Mouse (Mus musculus) ES-E14 (cell line): ENCODE measurements around the gene Cdkn2d. TPM values are rescaled to one million over a fixed set of nuclear protein-coding genes. Genes with fewer than 3 reads are reported as not detected.

ENCODE experiments used
- DNase-seq: peaks from one replicate; pipeline ENCODE4 v3.0.0-alpha.2; 2013; ENCODE audit warnings: low read depth, low spot score
- H3K27ac ChIP-seq: 2 replicates; pipeline ENCODE4 v1.5.1; 2012; ENCODE audit warnings: low read depth, mild to moderate bottlenecking, low read length, moderate library complexity, mixed read lengths; ENCODE audit not compliant: poor library complexity, insufficient read depth, severe bottlenecking
- H3K36me3 ChIP-seq: 2 replicates; pipeline ENCODE4 v1.6.1; 2012; ENCODE audit warnings: mild to moderate bottlenecking, low read length, moderate library complexity, mixed read lengths; ENCODE audit not compliant: control insufficient read depth, poor library complexity, insufficient read depth, severe bottlenecking
- H3K4me1 ChIP-seq, 2 experiments: fragments of 150-350 bp in 1 of 2; sonication (generic) in 1 of 2; 2 replicates each; pipeline ENCODE4 v1.6.1; 2012; ENCODE audit warnings: low read length in 2 of 2, mild to moderate bottlenecking in 1 of 2, mixed read lengths in 1 of 2; ENCODE audit not compliant: control insufficient read depth in 2 of 2, insufficient read depth in 2 of 2, poor library complexity in 1 of 2
- H3K4me3 ChIP-seq, 2 experiments: fragments of 150-350 bp in 1 of 2; sonication (generic) in 1 of 2; 2 replicates each; pipeline ENCODE4 v1.5.1; 2012; ENCODE audit warnings: low read length in 2 of 2, low read depth in 1 of 2, mild to moderate bottlenecking in 1 of 2, mixed read lengths in 1 of 2; ENCODE audit not compliant: insufficient read depth in 1 of 2, poor library complexity in 1 of 2, severe bottlenecking in 1 of 2
- H3K9ac ChIP-seq: 2 replicates; pipeline ENCODE4 v1.6.1; 2012; ENCODE audit warnings: low read depth, mild to moderate bottlenecking, low read length, mixed read lengths; ENCODE audit not compliant: poor library complexity, insufficient read depth, severe bottlenecking
- H3K9me3 ChIP-seq: fragments of 150-350 bp; sonication (generic); 2 replicates; pipeline ENCODE4 v1.6.1; 2012; ENCODE audit warnings: low read depth, mild to moderate bottlenecking, low read length; ENCODE audit not compliant: control insufficient read depth, insufficient read depth
- CHD2 ChIP-seq: IDR thresholded peaks from 2 replicates; pipeline ENCODE4 v1.6.1; 2014; ENCODE audit warnings: mild to moderate bottlenecking, low read depth, low read length, inconsistent platforms
- HCFC1 ChIP-seq: IDR thresholded peaks from 2 replicates; pipeline ENCODE4 v1.6.1; 2012; ENCODE audit warnings: low read length, inconsistent platforms, borderline replicate concordance; ENCODE audit not compliant: insufficient read depth
- MAFK ChIP-seq: IDR thresholded peaks from 2 replicates; pipeline ENCODE4 v1.6.1; 2014; ENCODE audit warnings: mild to moderate bottlenecking, low read depth, low read length, inconsistent platforms; ENCODE audit not compliant: insufficient read depth
- ZC3H11A ChIP-seq: IDR thresholded peaks from 2 replicates; pipeline ENCODE4 v1.6.1; 2012; ENCODE audit warnings: low read depth, mild to moderate bottlenecking, inconsistent platforms, low read length, borderline replicate concordance
- ZNF384 ChIP-seq: IDR thresholded peaks from 2 replicates; pipeline ENCODE4 v1.6.1; 2012; ENCODE audit warnings: low read depth, low read length, inconsistent platforms
- in situ Hi-C, 2 experiments: fragments of 600-800 bp; cut with MboI; formaldehyde crosslinking; loops; one replicate each; pipeline ENCODE4 v1.15.1; 2025; ENCODE audit warnings: low sequenced_read_pairs in 2 of 2, inconsistent platforms in 1 of 2; ENCODE audit not compliant: unreplicated experiment in 2 of 2
- total RNA-seq: library from RNA; depleted of rRNA; stranded (reverse); fragments of 300-350 nt; gene quantifications from 2 replicates; pipeline ENCODE4 v1.2.3, GENCODE M21; 2012

Gene Cdkn2d
- total RNA-seq, 1 experiment: 12.7 TPM

- in situ Hi-C loops: no loop called here
- no peak for TF ChIP-seq CHD2
- no peak for DNase-seq
These were observed 2.5 kb downstream of the Cdkn2d start for GRCm38 (mm10) chr9:21288404-21289336.

DNA sequence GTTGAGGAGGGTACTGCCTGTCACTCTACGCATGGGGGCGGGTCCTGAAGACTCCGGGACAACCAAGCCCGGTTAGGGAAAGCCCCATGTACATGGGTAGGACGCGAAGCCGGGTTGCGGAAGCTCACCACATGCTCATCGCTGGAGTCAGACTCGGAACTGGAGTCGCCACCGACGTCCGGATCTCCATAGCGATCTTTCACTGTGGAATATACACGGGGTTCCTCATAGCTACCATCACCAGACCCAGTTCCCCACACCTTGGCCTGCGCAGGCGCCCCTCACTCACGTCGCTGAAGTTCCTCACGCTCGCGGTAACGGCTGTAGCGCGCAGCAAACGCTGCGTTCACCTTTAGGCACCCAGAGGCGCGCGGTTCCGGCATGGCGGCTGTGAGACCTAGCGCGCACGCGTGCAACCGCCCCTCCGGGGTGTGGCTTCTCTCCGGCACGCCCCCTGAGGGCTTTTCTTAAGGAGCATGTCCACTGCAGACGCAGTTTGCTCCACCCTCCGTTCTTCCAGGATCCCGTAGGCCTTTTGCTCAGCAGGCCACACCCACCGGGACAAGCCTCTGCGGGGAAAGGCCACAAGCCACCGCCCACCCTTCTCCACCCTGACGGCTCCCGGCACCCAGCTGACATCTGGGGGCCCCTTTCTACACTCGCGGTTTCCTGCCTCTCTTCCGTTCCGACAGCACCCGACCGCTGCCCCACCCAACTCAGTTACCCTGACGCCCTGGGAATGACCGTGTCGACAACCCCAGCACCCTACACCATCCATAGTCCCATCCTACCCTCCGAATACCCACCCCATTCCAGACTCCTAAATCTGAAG lies 3.4 kb downstream of the Cdkn2d start, which contains the start of gene Kri1:
Gene Kri1 (minus strand): TSS at position 399 of the 832 bp plus-strand sequence.
- Histone ChIP-seq H3K4me3 (peak within 1 kb of the TSS; percentile 74 to 85), H3K9me3 (no peaks in the 10 kb centered on the region), H3K4me1 (peaks cover 2 to 9% of the 10 kb centered on the region in 2 experiments; a peak in 2 of 4 replicates), H3K9ac (peak within 1 kb of the TSS; percentile 90), H3K27ac (peak within 1 kb of the TSS; percentile 55), H3K36me3 (peaks cover 11% of the 10 kb centered on the region)
- in situ Hi-C loops: no loop called here
- TF ChIP-seq ZNF384: no peak
- TF ChIP-seq MAFK: no peak
- TF ChIP-seq CHD2: peak; percentile 13; the same call in 1 of the 2 replicates
- no peak for TF ChIP-seq ZC3H11A
- 0 out of 2 replicates have a peak, but pooled peaks have one; percentile 1 for TF ChIP-seq HCFC1
- peak; percentile 98 for DNase-seq

More at GRCm38 (mm10) chr9:21288404-21289336, 2.5 kb downstream of the Cdkn2d start:
- H3K4me3 ChIP-seq: peak overlapping the region in 1 of 2 experiments; percentile 74; a peak in 1 of 4 replicates
- no peaks in the 10 kb centered on the region for H3K9me3 ChIP-seq
- H3K9ac ChIP-seq: no peak overlapping the region
- H3K4me1 ChIP-seq: peaks cover 2 to 9% of the 10 kb centered on the region in 2 experiments; a peak in 2 of 4 replicates
- peaks cover 9% of the 10 kb centered on the region for H3K36me3 ChIP-seq
- H3K27ac ChIP-seq: no peak overlapping the region

DNA sequence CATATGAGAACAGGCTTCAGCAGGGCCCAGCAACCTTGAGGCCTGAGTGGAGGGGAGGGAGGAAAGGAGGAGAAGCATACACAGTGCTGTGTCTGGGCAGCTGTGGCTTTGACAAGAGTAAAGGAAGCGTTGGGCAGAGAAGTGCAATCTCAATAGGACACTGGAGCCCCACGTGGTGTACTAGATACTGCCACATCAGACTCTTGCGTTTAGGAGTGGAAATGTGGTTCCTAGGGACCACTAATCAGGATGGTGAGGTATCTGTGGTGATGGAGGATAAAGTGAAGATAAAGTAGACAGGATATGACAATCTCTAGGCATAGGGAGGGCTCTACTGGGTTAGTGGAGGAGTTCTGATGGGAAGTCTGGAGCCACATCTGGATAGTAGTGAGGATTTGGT lies 4.5 kb downstream of the Cdkn2d start:
- in situ Hi-C loops: no loop called here
- Histone ChIP-seq H3K9me3 (no peaks in the 10 kb centered on the region), H3K4me1 (peaks cover 2 to 7% of the 10 kb centered on the region in 2 experiments; a peak in 2 of 4 replicates), H3K4me3 (peak overlapping the region; percentile 74 to 85), H3K36me3 (peaks cover 20% of the 10 kb centered on the region), H3K9ac (peak overlapping the region; percentile 90; the same call in 1 of the 2 replicates), H3K27ac (no peak overlapping the region)
- TF ChIP-seq ZC3H11A: no peak
- no peak for DNase-seq

DNA sequence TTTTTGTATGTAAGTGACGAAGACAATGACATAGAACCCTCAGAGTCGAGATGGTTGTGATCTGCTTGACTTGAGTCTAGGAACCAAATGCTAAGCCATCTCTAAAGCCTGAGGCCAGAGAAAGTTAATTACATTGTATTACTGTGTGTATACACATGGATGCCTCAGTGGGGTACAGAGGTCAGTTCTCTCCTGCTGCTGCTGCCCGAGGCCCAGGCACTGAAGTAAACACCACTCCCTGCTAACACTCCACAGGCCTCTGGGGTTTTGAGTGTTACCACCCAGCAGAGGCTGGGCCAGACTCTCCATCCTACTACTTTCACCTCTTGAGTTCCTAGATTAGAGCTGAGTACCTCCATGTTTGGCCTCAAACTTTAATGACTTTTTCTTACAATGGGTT lies 7.2 kb downstream of the Cdkn2d start:
- Histone ChIP-seq H3K9me3 (no peaks in the 10 kb centered on the region), H3K4me3 (no peak overlapping the region), H3K27ac (no peak overlapping the region), H3K4me1 (peaks cover 2 to 8% of the 10 kb centered on the region in 2 experiments; a peak in 2 of 4 replicates), H3K36me3 (peaks cover 43% of the 10 kb centered on the region), H3K9ac (no peak overlapping the region)
- no peak for DNase-seq
- no peak for TF ChIP-seq ZC3H11A
- no peak for TF ChIP-seq ZNF384
- TF ChIP-seq CHD2: no peak
- no peak for TF ChIP-seq HCFC1
- no peak for TF ChIP-seq MAFK
- in situ Hi-C loops: no loop called here
